ENCODE assay signal across 9 mouse cellular contexts in the genomic region with DNA sequence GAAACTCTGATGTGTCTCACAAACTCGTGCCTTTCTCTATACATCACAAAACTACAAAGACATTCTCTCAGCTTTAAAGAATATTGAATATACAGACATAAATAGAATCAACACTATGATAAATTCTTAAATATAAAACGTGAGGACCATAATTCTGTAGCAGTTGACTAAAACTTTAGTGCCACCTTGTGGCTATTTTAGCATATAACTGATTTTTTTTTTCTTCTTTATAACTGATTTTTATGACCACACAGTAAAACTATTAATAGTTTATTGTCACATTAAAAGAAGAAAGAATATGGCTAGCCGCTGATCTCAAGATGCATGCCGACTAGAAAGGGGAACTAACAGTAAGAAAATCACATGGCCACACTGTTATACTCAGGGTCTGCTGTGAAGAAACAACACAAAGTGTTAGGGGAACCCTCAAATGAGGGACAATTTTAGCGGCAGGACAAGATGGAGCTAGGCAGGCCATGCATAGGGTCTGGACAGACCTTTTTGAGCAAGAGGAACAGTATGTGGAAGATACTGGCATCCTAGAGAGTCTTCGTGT. TPM values are rescaled to one million over a fixed set of nuclear protein-coding genes. Genes with fewer than 3 reads are reported as not detected.
DNase-seq lines count a peak whose midpoint lies in the region; ATAC-seq and TF ChIP-seq lines count a peak whose summit lies in the region.
"Had no signal": no experiment of that assay in that cellular context is flagged by ENCODE, and none has a peak within 500 bp of the region (broad histone marks: within the 10 kb centered on the region; RNA-seq: fewer than 3 reads in every experiment).

No protein-coding gene starts in this region.

- H3K36me3 ChIP-seq in heart, postnatal 0 days (replicated peaks; ENCODE audit: control insufficient read depth, insufficient read depth, low read length) = no peaks in the 10 kb centered on the region
- H3K36me3 ChIP-seq in midbrain, embryonic 14.5 days (ENCODE audit: control insufficient read depth, insufficient read depth, low read length) = no peaks in the 10 kb centered on the region
- H3K36me3 ChIP-seq in midbrain, embryonic 13.5 days = no peaks in the 10 kb centered on the region
- H3K36me3 ChIP-seq in splenic B cell, adult 2 months (ENCODE audit: control insufficient read depth, insufficient read depth, low read length, poor library complexity, severe bottlenecking) = no peaks in the 10 kb centered on the region

- H3K9ac ChIP-seq in heart, postnatal 0 days (replicated peaks; ENCODE audit: low read depth, low read length) = no peak overlapping the region
- no peak overlapping the region for H3K9ac ChIP-seq in midbrain, embryonic 14.5 days (replicated peaks; ENCODE audit: low read length)
- H3K9ac ChIP-seq in midbrain, embryonic 13.5 days (replicated peaks) = no peak overlapping the region

- peak; percentile 73 for DNase-seq in heart, postnatal 0 days (ENCODE audit: low spot score)
- DNase-seq in heart, adult 11 months = no peak
- DNase-seq in midbrain, embryonic 14.5 days = peak; percentile 79
- DNase-seq in adipocyte (ENCODE audit: low spot score) = peak; percentile 48
- peak; percentile 53 for DNase-seq in splenic B cell, adult 2 months (ENCODE audit: low read depth, low spot score)
- no peak for DNase-seq in ovary, postnatal 36 days (ENCODE audit: low spot score)
- DNase-seq in cerebellum, adult 8-10 months = no peak
- DNase-seq: heart, postnatal 36 days had no signal

- no peak overlapping the region for H3K4me3 ChIP-seq in heart, postnatal 0 days (ENCODE audit: low read depth, low read length)
- no peak overlapping the region for H3K4me3 ChIP-seq in midbrain, embryonic 14.5 days (replicated peaks; ENCODE audit: low read depth, low read length)
- no peak overlapping the region for H3K4me3 ChIP-seq in midbrain, embryonic 13.5 days (replicated peaks)

- WGBS in heart, postnatal 0 days = 37% methylated on average over 6 of the region's 6 CpGs
- WGBS in midbrain, embryonic 14.5 days = 56% methylated on average over 6 of the region's 6 CpGs
- 51% methylated on average over 6 of the region's 6 CpGs for WGBS in midbrain, embryonic 13.5 days

- no peak for TF ChIP-seq EP300 in heart, postnatal 0 days (IDR thresholded peaks at IDR 0.05; ENCODE audit: low read depth)

- H3K4me1 ChIP-seq in heart, postnatal 0 days (ENCODE audit: control insufficient read depth, insufficient read depth) = no peaks in the 10 kb centered on the region
- H3K4me1 ChIP-seq in midbrain, embryonic 14.5 days (ENCODE audit: control insufficient read depth, insufficient read depth, low read length) = no peaks in the 10 kb centered on the region
- H3K4me1 ChIP-seq in midbrain, embryonic 13.5 days (replicated peaks) = 0 out of 2 replicates have a peak, but pooled peaks cover 2% of the 10 kb centered on the region

- H3K27ac ChIP-seq in heart, postnatal 0 days (ENCODE audit: low read depth) = no peak overlapping the region
- H3K27ac ChIP-seq in midbrain, embryonic 14.5 days (replicated peaks; ENCODE audit: low read depth, low read length) = no peak overlapping the region
- no peak overlapping the region for H3K27ac ChIP-seq in midbrain, embryonic 13.5 days

- no peaks in the 10 kb centered on the region for H3K27me3 ChIP-seq in heart, postnatal 0 days (ENCODE audit: control insufficient read depth, insufficient read depth, low read length)
- H3K27me3 ChIP-seq in midbrain, embryonic 14.5 days (ENCODE audit: control insufficient read depth, insufficient read depth, low read length) = no peaks in the 10 kb centered on the region
- H3K27me3 ChIP-seq in midbrain, embryonic 13.5 days = no peaks in the 10 kb centered on the region
- no peaks in the 10 kb centered on the region for H3K27me3 ChIP-seq in splenic B cell, adult 2 months (ENCODE audit: control insufficient read depth, insufficient read depth, low read length, poor library complexity, severe bottlenecking)

- no peak for ATAC-seq in heart, postnatal 0 days (ENCODE audit: insufficient read depth, low read depth)
- no peak for ATAC-seq in midbrain, embryonic 14.5 days (ENCODE audit: low FRiP score, low TSS enrichment)
- no peak for ATAC-seq in midbrain, embryonic 13.5 days

- H3K4me2 ChIP-seq in heart, postnatal 0 days (ENCODE audit: low read depth, low read length) = no peak overlapping the region
- no peak overlapping the region for H3K4me2 ChIP-seq in midbrain, embryonic 14.5 days (ENCODE audit: low read length)
- H3K4me2 ChIP-seq in midbrain, embryonic 13.5 days (replicated peaks) = no peak overlapping the region

- peak; percentile 55 for TF ChIP-seq CTCF in heart, postnatal 0 days (IDR thresholded peaks at IDR 0.05; ENCODE audit: low read depth)

- no peaks in the 10 kb centered on the region for H3K9me3 ChIP-seq in heart, postnatal 0 days (replicated peaks; ENCODE audit: control insufficient read depth, low read length)
- no peaks in the 10 kb centered on the region for H3K9me3 ChIP-seq in midbrain, embryonic 14.5 days (ENCODE audit: control insufficient read depth, low read length)
- H3K9me3 ChIP-seq in midbrain, embryonic 13.5 days = no peaks in the 10 kb centered on the region

RNA-seq across cellular contexts. Expression of a gene that starts 18.9 kb away (rescaled TPM):
- total RNA-seq in heart, postnatal 0 days (2014; rRNA removed; ENCODE audit: low replicate concordance) = 1.4 TPM in 1 of 2 replicates, not detected in the other
- 0.11 TPM in 1 of 2 replicates, not detected in the other for polyA plus RNA-seq in heart, postnatal 0 days (2015; fragmentation: Nextera tagmentation; extraction: Ambion mirVana)
- polyA plus RNA-seq in midbrain, embryonic 14.5 days (2014; fragmentation: Nextera tagmentation; extraction: Ambion mirVana) = 0.14 TPM in 1 of 2 replicates, not detected in the other
- polyA plus RNA-seq in midbrain, embryonic 13.5 days (2015; fragmentation: Nextera tagmentation; extraction: Ambion mirVana) = 0.10 TPM in 1 of 2 replicates, not detected in the other

Comparison
In these comparisons a context has a peak if more than half of its experiments do, and no peak if none do; other contexts are left out.
1. DNase-seq: peak in heart, postnatal 0 days (single experiment), midbrain, embryonic 14.5 days (single experiment), adipocyte (single experiment) and splenic B cell, adult 2 months (single experiment); none in heart, adult 11 months (single experiment), ovary, postnatal 36 days (single experiment) and cerebellum, adult 8-10 months (single experiment).